Mouse (Mus musculus) limb, embryonic 14.5 days (tissue): ENCODE results near the gene Gm3139. TPM values are rescaled to one million over a fixed set of nuclear protein-coding genes. Genes with fewer than 3 reads are reported as not detected.
"Not testable (repeated sequence)": the region's sequence is repeated elsewhere in the genome, so short reads cannot be mapped to it uniquely, and the experiment has no call there.

Experiments used
- ATAC-seq: fragments of 200-750 bp; cut with Nextera tagmentation; 2 replicates; pipeline ENCODE4 v1.8.0; 2017; ENCODE audit warnings: low read depth, moderate number of reproducible peaks, moderate TSS enrichment; ENCODE audit not compliant: low FRiP score
- DNase-seq: peaks from one replicate; pipeline ENCODE4 v3.0.0-alpha.2; 2015; ENCODE audit warnings: low spot score
- H3K27ac ChIP-seq: fragments of 300-500 bp; sonication (generic); replicated peaks from 2 replicates; pipeline ENCODE4 v1.5.1; 2014; ENCODE audit warnings: low read depth, mild to moderate bottlenecking, low read length, moderate library complexity, mixed read lengths
- H3K27me3 ChIP-seq: fragments of 300-500 bp; sonication (generic); 2 replicates; pipeline ENCODE4 v1.6.1; 2014; ENCODE audit warnings: low read length, mixed read lengths; ENCODE audit not compliant: control insufficient read depth, insufficient read depth
- H3K36me3 ChIP-seq: fragments of 300-500 bp; sonication (generic); 2 replicates; pipeline ENCODE4 v1.6.1; 2014; ENCODE audit warnings: mild to moderate bottlenecking, low read length, moderate library complexity, mixed read lengths; ENCODE audit not compliant: control insufficient read depth, insufficient read depth
- H3K4me1 ChIP-seq: fragments of 300-500 bp; sonication (generic); 2 replicates; pipeline ENCODE4 v1.6.1; 2014; ENCODE audit warnings: antibody characterized with exemption, low read length, mixed read lengths; ENCODE audit not compliant: control insufficient read depth, insufficient read depth
- H3K4me2 ChIP-seq: fragments of 300-500 bp; sonication (generic); replicated peaks from 2 replicates; pipeline ENCODE4 v1.6.1; 2014; ENCODE audit warnings: low read depth, mild to moderate bottlenecking, low read length, moderate library complexity; ENCODE audit not compliant: severe bottlenecking
- H3K4me3 ChIP-seq: fragments of 300-500 bp; sonication (generic); replicated peaks from 2 replicates; pipeline ENCODE4 v1.5.1; 2014; ENCODE audit warnings: low read length
- H3K9ac ChIP-seq: fragments of 300-500 bp; sonication (generic); 2 replicates; pipeline ENCODE4 v1.6.1; 2014; ENCODE audit warnings: mild to moderate bottlenecking, low read depth, low read length, moderate library complexity; ENCODE audit not compliant: severe bottlenecking
- H3K9me3 ChIP-seq: fragments of 300-500 bp; sonication (generic); 2 replicates; pipeline ENCODE4 v1.6.1; 2016; ENCODE audit warnings: low read length; ENCODE audit not compliant: control insufficient read depth
- WGBS: fragments of 180-500 bp; shearing (Covaris S2); extraction: QIAGEN DNeasy Blood & Tissue Kit; methylation state at CpG from one replicate; pipeline ENCODE4 v1.1.7; 2014; 5-methylcytosine and 5-hydroxymethylcytosine counted together
- polyA plus RNA-seq, 2 experiments: library from polyadenylated mRNA; depleted of rRNA in 1 of 2; stranded (reverse) in 1 of 2; unstranded in 1 of 2; fragments of >200 nt; fragmentation: Nextera tagmentation in 1 of 2; extraction: Ambion mirVana in 1 of 2; gene quantifications; 2 replicates each; pipeline versions ENCODE4 v1.2.1 to v1.2.3; 2012 to 2014

The Gm3139 gene
- polyA plus RNA-seq (2012; rRNA removed): not detected in 2 replicates
- not detected in 2 replicates for polyA plus RNA-seq (2014; fragmentation: Nextera tagmentation; extraction: Ambion mirVana)

DNA sequence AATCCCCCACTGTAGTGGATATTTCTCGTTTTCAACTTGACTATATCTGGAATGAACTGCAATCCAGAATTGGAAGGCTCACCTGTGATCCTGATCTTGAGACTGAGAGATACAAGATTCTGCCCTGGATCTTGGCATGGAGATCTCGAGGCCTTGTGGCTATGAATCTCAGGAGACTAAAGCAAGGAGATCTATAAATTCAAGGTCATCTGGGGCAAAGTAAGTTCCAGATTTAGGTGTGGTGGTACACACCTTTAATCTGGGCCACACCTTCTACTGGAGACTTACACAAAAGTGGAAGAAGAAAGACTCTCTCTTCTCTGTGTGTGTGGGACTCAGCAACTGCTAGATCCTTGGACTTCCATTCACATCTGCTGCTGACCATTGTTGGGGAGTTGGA, at the start of gene Gm3139:
Gene Gm3139, plus strand, starts transcription at position 301 of the 400 bp plus-strand sequence.
- not testable (repeated sequence) for ATAC-seq, H3K4me1 ChIP-seq, H3K4me2 ChIP-seq, H3K9ac ChIP-seq, DNase-seq, H3K27me3 ChIP-seq, H3K27ac ChIP-seq, H3K4me3 ChIP-seq, H3K36me3 ChIP-seq, H3K9me3 ChIP-seq
- no CpG with 5 or more reads among the region's 2 CpGs for WGBS

Other genes starting within 250 kb of the Gm3139 start
- not detected in 2 replicates for gene A430089I19Rik, start 219.5 kb upstream of the Gm3139 start, polyA plus RNA-seq (2012; rRNA removed)
- gene A430089I19Rik, start 219.5 kb upstream of the Gm3139 start, polyA plus RNA-seq (2014; fragmentation: Nextera tagmentation; extraction: Ambion mirVana): not detected in 2 replicates
- not detected in 2 replicates for gene Gm6502, start 211.9 kb upstream of the Gm3139 start, polyA plus RNA-seq (2012; rRNA removed)
- gene Gm6502, start 211.9 kb upstream of the Gm3139 start, polyA plus RNA-seq (2014; fragmentation: Nextera tagmentation; extraction: Ambion mirVana): not detected in 2 replicates
- gene AA792892, start 186.5 kb upstream of the Gm3139 start, polyA plus RNA-seq (2012; rRNA removed): not detected in 2 replicates
- gene AA792892, start 186.5 kb upstream of the Gm3139 start, polyA plus RNA-seq (2014; fragmentation: Nextera tagmentation; extraction: Ambion mirVana): not detected in 2 replicates
- not detected in 2 replicates for gene Gm7682, start 80.5 kb upstream of the Gm3139 start, polyA plus RNA-seq (2012; rRNA removed)
- gene Gm7682, start 80.5 kb upstream of the Gm3139 start, polyA plus RNA-seq (2014; fragmentation: Nextera tagmentation; extraction: Ambion mirVana): not detected in 2 replicates
- not detected in 2 replicates for gene Gm3147, start 90.1 kb downstream of the Gm3139 start, polyA plus RNA-seq (2012; rRNA removed)
- gene Gm3147, start 90.1 kb downstream of the Gm3139 start, polyA plus RNA-seq (2014; fragmentation: Nextera tagmentation; extraction: Ambion mirVana): not detected in 2 replicates
- gene Gm6509, start 97.7 kb downstream of the Gm3139 start, polyA plus RNA-seq (2012; rRNA removed): not detected in 2 replicates
- not detected in 2 replicates for gene Gm6509, start 97.7 kb downstream of the Gm3139 start, polyA plus RNA-seq (2014; fragmentation: Nextera tagmentation; extraction: Ambion mirVana)
- not detected in 2 replicates for gene Gm6205, start 122.1 kb downstream of the Gm3139 start, polyA plus RNA-seq (2012; rRNA removed)
- not detected in 2 replicates for gene Gm6205, start 122.1 kb downstream of the Gm3139 start, polyA plus RNA-seq (2014; fragmentation: Nextera tagmentation; extraction: Ambion mirVana)